Mouse (Mus musculus) CD8-positive naive resting alpha-beta T cell, adult 2 months (primary cell): Measurements from ENCODE around the gene Ssh2.
A peak's percentile ranks its signal among the peaks of the same experiment; 100 is the strongest.

Experiments
- DNase-seq, 2 experiments: peaks; one replicate each; pipeline ENCODE4 v3.0.0; 2022; ENCODE audit warnings: low read depth in 2 of 2, low spot score in 2 of 2

The Ssh2 gene

DNA sequence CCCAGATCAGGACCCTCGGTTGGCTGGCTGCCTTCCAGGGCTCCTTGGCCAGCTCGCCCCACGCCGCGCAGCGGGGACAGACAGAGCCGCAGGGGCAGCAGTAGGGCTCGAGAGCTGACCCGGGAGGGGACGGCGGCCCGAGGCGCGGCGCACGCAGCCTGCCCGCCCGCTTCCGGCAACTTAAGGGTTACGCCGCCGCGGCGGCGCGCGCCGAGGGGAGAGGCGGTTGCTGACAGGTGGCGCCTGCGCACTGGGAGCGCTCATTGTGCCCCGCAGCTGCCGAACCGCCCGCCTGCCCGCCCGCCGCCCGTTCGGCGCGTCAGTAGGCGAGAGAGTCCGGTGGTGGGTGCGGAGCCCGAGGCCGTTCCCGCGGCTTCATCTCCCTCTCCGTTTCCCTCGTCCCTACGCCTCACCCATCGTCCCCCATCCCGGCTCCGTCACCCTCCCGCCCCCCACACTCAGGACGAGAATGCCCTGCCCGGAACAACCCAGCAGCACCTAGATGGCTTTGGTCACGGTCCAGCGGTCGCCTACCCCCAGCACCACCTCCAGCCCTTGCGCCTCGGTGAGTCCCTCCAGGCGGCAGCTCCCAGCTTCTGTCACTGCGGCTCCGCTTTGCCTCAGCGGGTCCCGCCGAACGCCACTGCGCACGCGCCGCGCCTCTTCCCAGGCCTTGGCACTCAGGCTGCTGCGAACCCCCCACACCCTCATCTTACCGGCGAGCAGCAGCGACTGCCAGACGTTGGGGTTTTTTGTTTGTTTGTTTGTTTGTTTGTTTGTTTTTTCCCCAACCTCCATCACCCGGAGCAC is at the start of gene Ssh2:
Gene Ssh2 (plus strand): TSS at position 337 of the 810 bp plus-strand sequence.
- peak; percentile 60 to 73 for DNase-seq

DNA sequence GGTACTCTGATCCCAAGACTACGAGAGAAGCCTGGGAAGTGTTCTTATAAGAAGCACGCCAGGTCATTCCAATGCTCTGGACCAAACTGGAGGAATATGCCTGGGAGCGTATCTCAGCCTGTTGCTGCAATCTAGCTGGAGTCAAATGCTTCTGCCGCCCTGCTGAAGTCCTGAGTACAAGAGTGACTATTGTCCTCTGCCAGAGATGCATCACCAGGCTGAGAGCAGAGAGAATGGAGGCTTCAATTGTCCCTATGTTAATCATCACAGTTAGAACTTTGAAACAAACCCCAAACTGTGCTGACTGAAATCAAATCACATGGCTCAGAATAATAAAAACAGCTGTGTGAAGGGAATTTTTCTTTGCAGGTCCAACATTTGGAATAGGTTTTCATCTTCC is 42.4 kb upstream of the Ssh2 start:
- DNase-seq, result no peak

DNA sequence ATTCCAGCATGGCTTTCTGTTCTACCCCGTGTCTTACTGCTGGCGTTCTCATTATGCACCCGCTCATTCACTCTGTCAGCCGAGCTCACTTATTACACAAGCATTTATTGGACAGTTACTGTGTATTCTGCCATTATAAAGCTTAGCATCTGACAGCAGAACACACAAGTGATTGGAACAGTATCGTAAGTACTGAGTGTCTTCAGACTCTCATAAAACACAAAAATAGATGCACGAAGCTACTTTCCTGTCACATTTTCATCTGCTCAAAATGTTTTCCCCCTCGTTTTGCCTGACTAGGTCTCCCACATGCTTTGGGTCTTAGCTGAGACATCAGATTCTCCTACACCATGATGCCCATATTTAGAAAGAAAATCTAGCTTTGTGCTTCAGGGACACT is 41.6 kb upstream of the Ssh2 start:
- DNase-seq, result no peak

DNA sequence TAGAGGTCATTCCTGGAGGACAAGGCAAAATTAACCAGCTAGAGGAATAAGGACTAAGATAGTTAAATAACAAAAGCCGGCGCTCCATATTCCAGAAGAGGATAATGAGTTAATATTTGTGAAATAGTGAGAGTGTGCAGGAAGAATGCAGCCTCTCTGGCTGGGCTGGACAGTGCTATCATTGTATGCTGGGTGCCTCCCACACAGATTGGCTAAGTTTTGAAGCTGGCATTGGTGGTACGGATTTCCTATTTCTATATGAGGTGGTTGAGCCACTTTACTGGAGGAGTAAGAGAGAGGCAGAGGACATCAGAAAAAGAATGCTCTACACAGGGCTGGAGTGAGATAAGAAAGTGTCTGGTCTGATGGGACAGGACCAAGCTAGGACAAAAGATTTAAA is 36.3 kb upstream of the Ssh2 start:
- DNase-seq, result no peak

DNA sequence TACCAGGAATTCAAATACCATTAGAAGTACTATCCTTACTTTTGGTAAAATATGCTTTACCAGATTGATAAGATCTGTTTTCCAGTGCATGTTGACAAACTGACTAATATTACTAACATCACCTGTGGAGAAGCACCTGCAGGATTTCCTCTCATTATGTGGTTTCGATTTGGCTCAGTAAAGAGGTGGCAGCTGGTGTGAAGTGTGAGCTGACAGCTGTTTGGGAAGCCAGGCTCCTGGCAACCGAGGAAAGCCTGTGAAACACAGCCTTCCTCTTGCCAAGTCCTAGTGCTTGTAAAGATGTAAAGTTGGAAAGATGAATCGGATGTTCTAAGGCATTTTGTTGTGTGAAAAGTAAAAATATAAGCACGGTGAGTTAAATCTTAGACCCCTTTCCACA is 35.2 kb upstream of the Ssh2 start:
- DNase-seq, result no peak

DNA sequence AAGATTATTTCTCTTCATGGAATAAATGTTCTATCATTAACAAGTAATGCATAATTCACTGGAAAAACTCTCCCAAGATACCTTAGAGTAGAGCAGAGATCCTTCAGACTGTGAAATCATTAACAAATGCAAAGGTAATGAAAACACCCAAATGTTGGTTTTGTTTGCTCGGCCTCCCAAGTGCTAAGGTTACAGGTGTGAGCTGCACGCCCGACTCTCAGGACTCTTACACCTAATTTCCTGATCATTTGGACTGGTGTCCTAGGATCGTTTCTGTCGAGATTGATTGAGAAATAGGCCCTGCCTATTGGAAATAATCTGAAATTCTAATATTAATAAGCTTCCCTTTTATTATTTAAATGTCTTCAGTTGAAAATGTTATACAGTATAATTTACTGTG is 34.6 kb upstream of the Ssh2 start:
- no peak for DNase-seq

DNA sequence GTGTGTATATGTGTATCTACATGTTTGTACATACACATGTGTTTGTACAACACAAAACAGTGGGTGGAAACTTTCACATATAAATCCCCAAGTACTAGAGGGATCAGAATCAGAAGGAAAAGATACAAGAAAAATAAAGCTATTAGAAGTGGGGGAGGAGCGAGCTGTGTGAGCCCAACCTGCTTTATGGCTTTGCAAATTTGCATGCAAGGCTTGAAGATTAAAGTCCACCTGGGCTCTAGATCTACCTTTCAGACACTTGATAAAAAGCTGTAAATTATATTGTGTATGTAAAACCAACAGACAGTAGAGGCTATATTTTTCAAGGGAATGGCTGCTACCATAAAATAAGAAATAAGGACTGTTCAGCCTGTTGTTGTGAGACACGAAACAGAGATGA is 34.0 kb upstream of the Ssh2 start:
- no peak for DNase-seq

DNA sequence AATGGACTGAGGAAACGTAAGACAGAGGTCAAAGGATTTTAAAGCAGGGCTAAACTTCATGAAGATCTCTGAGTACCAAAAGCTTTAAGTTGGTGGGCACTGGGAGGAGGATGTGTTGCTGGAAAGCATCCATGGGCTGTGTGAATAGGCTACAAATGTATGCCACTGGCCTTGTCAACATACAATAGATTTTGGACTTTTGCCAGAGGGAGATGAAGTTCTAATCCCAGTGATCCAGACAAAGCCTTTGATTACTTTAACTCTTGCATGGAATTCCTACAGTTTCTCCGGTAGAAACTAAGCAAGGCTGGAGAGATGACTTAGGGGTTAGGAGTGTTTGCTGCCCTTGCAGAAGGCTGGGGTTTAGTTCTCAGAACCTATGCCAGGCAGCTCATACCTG is 33.5 kb upstream of the Ssh2 start:
- DNase-seq, result no peak

DNA sequence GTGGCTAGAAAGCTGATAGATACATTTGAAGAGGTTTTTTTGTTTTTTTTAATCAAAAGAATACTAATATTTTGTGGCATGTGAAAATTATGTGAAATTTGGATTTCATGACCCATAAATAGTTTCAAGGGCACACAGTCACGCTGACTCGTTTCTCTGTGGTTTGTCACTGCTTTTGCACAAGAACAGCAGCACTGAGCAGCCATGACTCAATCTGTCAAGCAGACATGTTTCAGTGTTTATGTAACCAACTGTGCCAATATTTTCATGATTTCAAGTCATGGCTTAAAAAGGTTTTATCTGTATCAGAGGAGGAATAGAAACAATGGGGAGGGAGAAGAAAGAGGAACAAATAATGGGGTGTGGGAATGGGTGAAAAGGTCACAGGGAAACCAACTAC is 31.2 kb upstream of the Ssh2 start:
- DNase-seq, result no peak

DNA sequence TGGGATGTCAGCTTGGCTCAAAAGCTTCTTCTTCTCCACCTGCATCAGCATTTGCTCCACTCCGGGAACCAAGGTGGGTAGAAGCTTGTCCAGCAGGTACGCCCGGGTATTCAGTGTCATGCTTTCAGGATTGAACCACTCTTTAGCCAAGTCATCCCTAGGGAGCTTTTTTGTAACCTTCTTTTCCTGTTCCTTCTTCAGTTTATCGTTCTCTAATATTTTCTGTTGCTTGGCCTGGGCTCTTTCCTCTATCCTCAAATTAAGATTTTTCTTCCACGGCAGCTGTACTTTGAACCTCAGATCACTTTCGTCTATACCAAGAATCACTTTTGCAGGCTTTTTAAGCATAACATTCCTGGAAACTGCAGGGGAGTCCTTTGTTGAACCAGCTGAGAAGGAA is 27.2 kb upstream of the Ssh2 start, which contains the start of gene Efcab5:
Gene Efcab5 (minus strand): TSS at position 101 of the 400 bp plus-strand sequence.
- no peak for DNase-seq

DNA sequence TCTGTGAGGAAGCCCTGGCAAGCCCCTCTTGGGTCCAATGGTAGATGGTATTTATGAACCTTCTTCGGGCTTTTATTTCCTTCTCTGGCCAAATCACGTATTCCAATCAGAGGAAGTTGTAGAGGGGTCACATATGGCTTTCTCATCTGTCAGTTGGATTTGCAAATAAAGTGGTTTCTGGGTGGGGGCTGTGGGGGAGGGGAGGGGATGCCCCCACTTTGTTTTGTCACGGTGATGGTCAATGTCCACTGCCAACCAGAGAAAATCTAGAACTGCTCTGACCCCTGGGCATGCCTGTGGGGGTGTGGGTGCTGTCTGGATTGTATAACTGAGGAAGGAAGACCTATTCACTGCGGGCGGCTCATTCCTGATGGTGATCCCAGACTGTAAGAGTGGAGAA is 22.7 kb upstream of the Ssh2 start:
- DNase-seq, result no peak

DNA sequence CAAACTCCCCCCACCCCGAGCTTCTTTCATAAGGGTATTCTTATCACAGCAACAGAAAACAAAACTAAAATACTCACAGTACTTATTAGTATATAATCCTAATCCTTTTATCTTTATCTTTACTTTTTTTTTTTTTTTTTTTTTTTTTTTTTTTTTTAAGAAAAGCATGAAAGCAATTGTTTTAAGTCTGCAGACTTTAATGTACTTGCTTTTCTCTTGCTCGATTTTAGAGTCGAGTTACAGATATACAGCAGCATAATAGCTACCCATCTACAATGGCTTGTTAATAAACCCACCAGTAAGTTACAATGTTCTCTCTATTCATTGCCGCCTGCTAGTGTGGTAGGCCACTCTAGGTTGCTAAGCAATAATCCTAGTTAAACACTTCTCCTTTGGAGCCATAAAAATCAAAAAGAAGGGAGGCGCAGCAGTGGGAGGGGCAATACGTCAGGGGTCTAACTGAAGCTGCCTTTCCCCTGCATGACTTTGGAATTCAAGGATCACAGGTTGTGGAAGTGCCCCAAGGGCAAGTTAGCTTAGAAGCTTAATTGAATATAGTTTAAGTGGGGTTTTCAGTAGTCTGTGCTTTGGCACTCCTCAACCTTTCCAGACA is 22.0 kb upstream of the Ssh2 start:
- no peak for DNase-seq

DNA sequence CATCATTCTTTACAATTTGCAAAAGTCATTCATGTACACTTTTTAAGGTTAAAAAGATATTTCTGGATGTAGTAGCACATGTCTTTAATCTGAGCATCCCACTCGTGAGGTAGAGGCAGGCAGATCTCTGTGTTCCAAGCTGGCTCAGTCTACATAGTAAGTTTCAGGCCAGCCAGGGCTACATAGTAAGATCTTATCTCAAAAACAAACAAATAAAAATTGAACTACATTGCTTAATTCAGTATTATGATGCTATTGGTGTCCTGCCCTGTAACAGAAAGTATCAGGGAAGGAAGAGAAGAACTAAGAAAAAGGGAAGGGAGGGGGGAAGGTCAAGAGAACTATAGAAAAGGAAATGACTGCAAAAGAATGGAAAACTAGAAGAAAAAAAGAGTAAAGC is 21.3 kb upstream of the Ssh2 start:
- DNase-seq, result no peak

DNA sequence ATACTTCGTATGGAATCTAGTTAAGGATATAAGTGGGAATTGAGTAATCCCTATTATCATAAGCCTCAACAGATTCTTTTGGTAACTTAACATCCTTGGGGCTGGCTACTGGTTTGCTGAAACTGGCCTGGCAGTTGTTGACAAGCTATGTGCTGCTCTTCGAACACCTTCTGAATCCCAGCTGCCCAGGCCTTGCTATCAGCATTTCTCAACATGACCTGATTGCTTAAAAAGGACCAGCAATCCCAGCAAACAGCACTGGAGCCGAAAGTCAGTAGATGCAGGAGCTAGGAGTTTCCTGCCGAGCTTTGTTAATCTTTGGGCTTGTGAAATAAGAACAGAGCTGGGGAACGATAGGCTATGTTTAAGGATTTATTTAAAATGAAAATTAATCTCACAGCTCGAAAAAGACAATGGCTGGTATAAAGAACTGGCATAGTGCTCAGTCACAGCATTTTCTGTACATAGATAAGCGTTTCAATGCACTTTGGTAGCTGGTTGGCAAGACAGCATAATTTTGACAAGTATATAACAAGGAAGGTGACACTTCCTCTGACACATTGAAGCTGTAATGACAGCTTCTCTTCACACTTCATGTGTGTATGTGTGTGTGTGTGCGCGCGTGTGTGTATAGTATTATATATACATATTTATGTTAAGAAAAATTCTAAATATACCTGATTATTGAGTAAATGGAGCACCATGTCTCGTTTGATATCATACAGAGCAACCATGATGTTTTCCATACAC is 20.6 kb upstream of the Ssh2 start:
- no peak for DNase-seq

DNA sequence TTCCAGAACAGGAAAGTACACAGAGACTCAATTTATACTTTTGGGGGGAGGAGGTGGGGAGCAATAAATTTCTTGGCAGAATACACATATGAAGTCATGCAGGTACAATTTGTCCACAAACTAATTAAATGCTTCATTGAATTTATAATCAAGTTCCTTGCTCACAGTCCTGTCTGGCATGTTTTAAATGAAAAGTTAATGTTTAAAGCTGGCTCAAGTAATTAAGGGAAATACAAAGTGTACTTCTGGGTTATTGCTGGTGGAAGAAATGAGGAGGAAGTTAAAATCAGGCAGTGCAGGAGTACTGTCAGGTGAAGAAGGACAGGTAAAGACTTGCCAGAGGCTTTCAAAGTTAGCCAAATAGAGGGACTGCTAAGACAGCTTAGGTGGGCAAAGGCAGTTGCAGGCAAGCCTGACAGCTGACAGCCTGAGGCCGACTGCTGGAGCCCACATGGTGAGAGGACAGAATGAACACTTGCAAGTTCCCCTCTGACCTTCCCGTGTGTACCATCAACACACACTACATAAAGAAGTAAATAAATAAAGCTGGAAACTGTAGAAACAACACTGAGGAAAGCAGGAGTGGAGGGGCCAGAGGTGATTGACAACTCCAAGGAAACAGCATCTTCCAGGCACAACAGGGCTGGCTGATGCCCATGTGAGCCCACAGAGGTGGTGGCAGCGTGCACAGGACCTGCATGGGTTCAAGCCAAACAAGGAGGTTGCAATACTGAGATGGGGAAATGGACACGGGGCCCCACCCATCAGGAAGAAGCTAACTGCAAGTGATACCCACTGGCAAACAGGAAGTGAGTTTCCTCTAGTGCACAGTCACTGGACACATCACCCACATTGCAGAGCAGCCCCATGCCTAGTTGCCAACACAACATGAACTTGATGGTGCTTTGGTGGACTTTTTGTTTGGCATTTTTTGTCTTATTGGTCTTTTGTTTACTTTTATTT is 19.6 kb upstream of the Ssh2 start:
- DNase-seq, result no peak

DNA sequence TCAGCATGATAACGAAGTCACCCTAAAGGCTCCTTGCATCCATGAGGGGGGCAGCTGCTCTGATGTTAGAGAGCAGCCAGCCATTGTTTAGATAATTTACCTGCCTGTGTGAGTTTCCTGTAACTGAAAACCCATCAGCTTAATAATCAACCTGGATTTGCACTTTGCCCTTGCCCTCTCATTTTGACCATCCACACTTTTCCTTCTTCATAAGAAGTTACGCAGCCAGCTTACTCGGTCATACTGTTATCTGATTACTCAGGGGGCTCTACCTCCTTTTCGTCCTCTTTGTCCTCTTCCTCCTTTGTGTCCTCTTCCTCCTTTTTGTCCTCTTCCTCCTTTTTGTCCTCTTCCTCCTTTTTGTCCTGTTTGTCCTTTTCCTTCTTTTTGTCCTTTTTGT is 16.5 kb upstream of the Ssh2 start:
- no peak for DNase-seq

DNA sequence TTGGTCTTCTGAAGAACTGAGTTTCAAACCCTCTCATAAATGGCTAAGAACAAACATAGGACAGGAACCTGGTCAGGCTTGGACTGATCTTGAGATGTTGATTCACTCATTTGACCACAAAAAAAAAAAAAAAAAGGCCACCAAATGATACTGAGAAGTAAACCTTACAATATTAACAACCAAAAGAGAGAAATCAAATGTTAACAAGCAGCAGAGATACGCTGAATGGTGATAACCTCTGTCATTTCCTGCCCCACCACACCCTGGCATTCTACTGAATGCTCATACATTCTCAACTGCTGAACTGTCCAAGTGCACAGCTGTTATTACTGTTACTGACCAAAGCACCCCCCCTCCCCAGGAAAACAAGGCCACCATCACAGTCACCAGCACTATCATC is 15.4 kb upstream of the Ssh2 start:
- no peak for DNase-seq

DNA sequence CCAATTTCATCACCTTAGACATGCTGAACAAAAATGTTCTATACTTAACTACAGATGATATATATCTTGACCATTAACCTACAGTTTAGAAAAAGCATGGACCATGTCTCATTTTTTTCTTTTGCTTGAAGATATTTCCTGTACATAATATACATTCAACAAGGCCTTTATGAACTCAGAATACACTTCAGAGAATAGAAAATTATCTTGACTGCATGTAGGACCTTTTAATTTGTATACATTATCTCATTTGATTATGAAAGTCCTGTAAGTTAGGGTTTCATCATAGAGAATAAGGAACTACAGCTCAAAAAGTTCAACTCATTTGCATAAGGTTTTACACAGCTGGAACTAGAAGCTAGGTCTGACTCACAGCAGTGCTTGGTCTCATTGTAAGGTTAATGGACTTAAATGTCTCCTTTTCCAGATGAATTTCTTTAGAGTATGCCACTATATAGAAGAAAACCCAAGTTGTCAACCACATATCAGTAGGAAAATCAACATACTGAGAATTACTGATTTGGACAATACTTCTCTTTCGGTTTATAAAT is 1.9 kb upstream of the Ssh2 start:
- DNase-seq, result no peak

DNA sequence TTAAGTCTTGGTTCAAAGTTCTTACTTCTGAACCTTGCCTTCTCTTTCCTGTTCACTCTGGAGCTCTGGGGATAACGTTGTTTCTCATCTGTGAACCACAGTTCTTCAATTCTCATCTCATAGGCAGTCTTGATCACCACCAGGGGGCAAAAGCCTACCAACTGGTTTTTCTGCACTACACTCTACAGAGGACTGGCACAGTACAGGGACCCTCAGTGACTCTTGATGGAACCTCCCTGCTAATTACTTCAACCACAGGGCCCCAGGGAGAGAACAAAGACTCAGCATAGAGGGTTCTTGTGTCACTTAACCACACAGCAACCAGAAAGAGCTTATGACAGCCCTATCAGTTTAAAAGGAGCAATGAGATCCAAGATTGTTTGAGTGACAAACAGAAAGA is 1.3 kb upstream of the Ssh2 start:
- DNase-seq, result peak; percentile 69 to 77

DNA sequence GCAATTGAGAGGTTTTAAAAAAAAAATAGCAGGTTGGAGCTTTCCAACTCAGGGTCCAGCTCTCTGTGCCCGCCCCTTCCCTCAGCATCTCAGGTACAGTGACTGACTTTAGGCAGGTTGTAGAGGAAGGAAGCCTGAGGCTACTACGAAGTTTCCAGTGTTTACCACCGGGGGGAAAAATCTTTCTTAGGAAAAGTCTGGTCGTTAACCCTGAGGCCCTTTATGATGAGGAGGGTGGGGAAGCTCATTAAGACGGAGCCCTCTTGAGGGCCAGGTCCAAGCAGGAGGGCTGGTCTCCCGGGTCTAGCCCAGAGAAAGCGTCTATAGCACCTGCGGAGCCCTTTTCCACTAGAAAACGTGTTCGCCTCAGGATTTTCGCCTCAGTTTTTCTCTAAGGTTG is 604 bp upstream of the Ssh2 start:
- DNase-seq, result no peak

DNA sequence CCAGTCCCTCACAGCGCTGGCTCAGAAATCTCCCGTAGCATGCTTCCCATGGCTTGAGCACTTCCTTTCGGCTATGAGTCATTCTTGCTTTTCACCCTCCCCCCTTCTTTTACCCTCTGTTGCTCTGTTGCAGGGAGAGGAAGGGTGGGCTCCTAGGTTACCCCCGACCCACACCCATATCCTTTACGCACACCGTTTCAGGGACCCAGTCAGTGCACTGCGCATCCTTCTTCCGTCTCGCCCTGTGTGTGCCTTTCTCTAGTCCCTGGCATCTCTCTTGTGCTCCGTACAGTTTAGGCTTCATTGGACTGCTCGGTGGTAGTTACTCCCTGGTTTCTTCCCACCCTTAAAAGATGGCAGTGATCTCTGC is 659 bp downstream of the Ssh2 start:
- DNase-seq, result peak in 1 of 2 experiments; percentile 16
